In genomic region chr8:93430637-93431036, GRCm38 (mm10) we compare ENCODE assay signal across 9 mouse cellular contexts. TPM values are rescaled to one million over a fixed set of nuclear protein-coding genes. Genes with fewer than 3 reads are reported as not detected.
DNase-seq lines count a peak whose midpoint lies in the region; ATAC-seq and TF ChIP-seq lines count a peak whose summit lies in the region.
"Had no signal": no experiment of that assay in that cellular context is flagged by ENCODE, and none has a peak within 500 bp of the region (broad histone marks: within the 10 kb centered on the region; RNA-seq: fewer than 3 reads in every experiment).

No protein-coding gene starts in this region.

- H3K27ac ChIP-seq in ES-E14 (ENCODE audit: insufficient read depth, low read depth, low read length, poor library complexity, severe bottlenecking) = no peak overlapping the region
- H3K27ac ChIP-seq in cortical plate, adult 2 months (ENCODE audit: insufficient read depth, low read length) = no peak overlapping the region
- no peak overlapping the region for H3K27ac ChIP-seq in layer of hippocampus, adult 2 months
- H3K27ac ChIP-seq in lung, postnatal 0 days (ENCODE audit: low read length) = no peak overlapping the region

- in situ Hi-C loops in ES-E14 (cut with MboI; ENCODE audit: low sequenced_read_pairs in 2 of 2, unreplicated experiment in 2 of 2) = no loop called here

- TF ChIP-seq EP300 in lung, postnatal 0 days (IDR thresholded peaks at IDR 0.05) = no peak

- no peaks in the 10 kb centered on the region for H3K4me1 ChIP-seq in ES-E14 (ENCODE audit: control insufficient read depth in 2 of 2, insufficient read depth in 2 of 2, low read length in 2 of 2, poor library complexity in 1 of 2)
- no peaks in the 10 kb centered on the region for H3K4me1 ChIP-seq in cortical plate, adult 2 months (ENCODE audit: control insufficient read depth, insufficient read depth, low read length)
- no peaks in the 10 kb centered on the region for H3K4me1 ChIP-seq in lung, postnatal 0 days (ENCODE audit: insufficient read depth, low read depth, low read length)

- H3K36me3 ChIP-seq in ES-E14 (ENCODE audit: control insufficient read depth, insufficient read depth, low read length, poor library complexity, severe bottlenecking) = no peaks in the 10 kb centered on the region
- no peaks in the 10 kb centered on the region for H3K36me3 ChIP-seq in lung, postnatal 0 days (ENCODE audit: insufficient read depth, low read length)

- H3K4me2 ChIP-seq in lung, postnatal 0 days (replicated peaks; ENCODE audit: low read depth, low read length) = no peak overlapping the region

- peak; percentile 53; the same call in 1 of the 2 replicates for ATAC-seq in granulocyte monocyte progenitor cell, adult 5-6 weeks (replicated peaks; ENCODE audit: poor library complexity, severe bottlenecking)
- ATAC-seq in lung, postnatal 0 days = peak; percentile 44; the same call in 1 of the 2 replicates
- no peak for ATAC-seq in monocyte, adult 5-6 weeks (replicated peaks; ENCODE audit: insufficient number of reproducible peaks, low FRiP score, low TSS enrichment, poor library complexity, severe bottlenecking)

- DNase-seq in ES-E14 (ENCODE audit: low read depth, low spot score) = peak; percentile 62
- DNase-seq in adrenal gland, adult (ENCODE audit: inconsistent age in 2 of 2, low spot score in 1 of 2) = peak; percentile 53 to 88
- peak; percentile 74 to 81 for DNase-seq in layer of hippocampus, adult 2 months (ENCODE audit: low spot score in 2 of 2)
- DNase-seq in lung, postnatal 0 days (ENCODE audit: low spot score) = peak; percentile 84
- DNase-seq in right cerebral cortex, postnatal 25 days = peak; percentile 70

- peak; percentile 86 for TF ChIP-seq CTCF in cortical plate, adult 2 months (IDR thresholded peaks at IDR 0.05; ENCODE audit: extremely low read depth, insufficient read depth, low read length)
- peak; percentile 85 for TF ChIP-seq CTCF in layer of hippocampus, adult 2 months (conservative IDR thresholded peaks at IDR 0.05)
- TF ChIP-seq CTCF in lung, postnatal 0 days (IDR thresholded peaks at IDR 0.05) = peak; percentile 86

- TF ChIP-seq POLR2A in cortical plate, adult 2 months (IDR thresholded peaks at IDR 0.05; ENCODE audit: extremely low read depth, insufficient read depth, low read length) = no peak

- H3K9me3 ChIP-seq in ES-E14 (ENCODE audit: control insufficient read depth, insufficient read depth, low read depth, low read length) = no peaks in the 10 kb centered on the region
- no peaks in the 10 kb centered on the region for H3K9me3 ChIP-seq in lung, postnatal 0 days (ENCODE audit: low read length)

- 1% methylated on average over 3 of the region's 3 CpGs for WGBS in lung, postnatal 0 days

- H3K9ac ChIP-seq in ES-E14 (ENCODE audit: insufficient read depth, low read depth, low read length, poor library complexity, severe bottlenecking) = no peak overlapping the region
- H3K9ac ChIP-seq in lung, postnatal 0 days (replicated peaks; ENCODE audit: low read depth) = no peak overlapping the region

- no peaks in the 10 kb centered on the region for H3K27me3 ChIP-seq in lung, postnatal 0 days (replicated peaks; ENCODE audit: insufficient read depth, low read length)

- H3K4me3 ChIP-seq in ES-E14 (ENCODE audit: insufficient read depth in 1 of 2, low read depth in 1 of 2, low read length in 2 of 2, poor library complexity in 1 of 2, severe bottlenecking in 1 of 2) = no peak overlapping the region
- H3K4me3 ChIP-seq in cortical plate, adult 2 months (ENCODE audit: insufficient read depth, low read length) = no peak overlapping the region
- H3K4me3 ChIP-seq in layer of hippocampus, adult 2 months = no peak overlapping the region
- no peak overlapping the region for H3K4me3 ChIP-seq in lung, postnatal 0 days (ENCODE audit: low read depth, low read length)

TF ChIP-seq in ES-E14, 5 proteins besides CTCF, POLR2A, EP300 and RAD21:
- TF ChIP-seq ZC3H11A (IDR thresholded peaks at IDR 0.05; ENCODE audit: borderline replicate concordance, low read depth, low read length) (peak; percentile 75), MAFK (IDR thresholded peaks at IDR 0.05; ENCODE audit: insufficient read depth, low read depth, low read length) (no peak), HCFC1 (IDR thresholded peaks at IDR 0.05; ENCODE audit: borderline replicate concordance, insufficient read depth, low read length) (no peak), ZNF384 (IDR thresholded peaks at IDR 0.05; ENCODE audit: low read depth, low read length) (no peak), CHD2 (IDR thresholded peaks at IDR 0.05; ENCODE audit: low read depth, low read length) (no peak)

RNA-seq across cellular contexts. Expression of gene Ces1h, which starts 51.1 kb away (rescaled TPM):
- total RNA-seq in ES-E14 (2012; rRNA removed) = not detected in 2 replicates
- polyA plus RNA-seq in cortical plate, adult 2 months (2012; rRNA removed) = not detected in 2 replicates
- total RNA-seq in granulocyte monocyte progenitor cell, adult 5-6 weeks (2014; fragmentation: Nextera tagmentation) = not detected in 2 replicates
- not detected in 2 replicates for total RNA-seq in granulocyte monocyte progenitor cell, adult 5-6 weeks (2017)
- total RNA-seq in layer of hippocampus, adult 2 months (2021) = not detected
- polyA plus RNA-seq in lung, postnatal 0 days (2015; fragmentation: Nextera tagmentation; extraction: Ambion mirVana) = not detected in 2 replicates
- total RNA-seq in monocyte, adult 5-6 weeks (2017) = not detected in 3 replicates
- polyA plus RNA-seq: heart, embryonic 16.5 days had no signal
